Mouse (Mus musculus) ES-E14 (cell line): ENCODE measurements around the gene Ccdc185.

Experiments used
- CHD2 ChIP-seq: IDR thresholded peaks from 2 replicates; pipeline ENCODE4 v1.6.1; 2014; ENCODE audit warnings: mild to moderate bottlenecking, low read depth, low read length, inconsistent platforms
- MAFK ChIP-seq: IDR thresholded peaks from 2 replicates; pipeline ENCODE4 v1.6.1; 2014; ENCODE audit warnings: mild to moderate bottlenecking, low read depth, low read length, inconsistent platforms; ENCODE audit not compliant: insufficient read depth
- ZC3H11A ChIP-seq: IDR thresholded peaks from 2 replicates; pipeline ENCODE4 v1.6.1; 2012; ENCODE audit warnings: low read depth, mild to moderate bottlenecking, inconsistent platforms, low read length, borderline replicate concordance
- ZNF384 ChIP-seq: IDR thresholded peaks from 2 replicates; pipeline ENCODE4 v1.6.1; 2012; ENCODE audit warnings: low read depth, low read length, inconsistent platforms

- TF ChIP-seq ZNF384, result no peak
- TF ChIP-seq ZC3H11A, result no peak
- TF ChIP-seq MAFK, result no peak
- TF ChIP-seq CHD2, result no peak
Measured at GRCm38 (mm10) chr1:182763191-182763715, 14.3 kb upstream of the Ccdc185 start.
